Mouse (Mus musculus) spleen, postnatal 4 days (tissue): ENCODE measurements around the gene Gak.

ENCODE experiments used
- DNase-seq, 2 experiments: peaks; one replicate each; pipeline ENCODE4 v3.0.0; 2022; ENCODE audit warnings: low spot score in 2 of 2

The Gak gene

DNA sequence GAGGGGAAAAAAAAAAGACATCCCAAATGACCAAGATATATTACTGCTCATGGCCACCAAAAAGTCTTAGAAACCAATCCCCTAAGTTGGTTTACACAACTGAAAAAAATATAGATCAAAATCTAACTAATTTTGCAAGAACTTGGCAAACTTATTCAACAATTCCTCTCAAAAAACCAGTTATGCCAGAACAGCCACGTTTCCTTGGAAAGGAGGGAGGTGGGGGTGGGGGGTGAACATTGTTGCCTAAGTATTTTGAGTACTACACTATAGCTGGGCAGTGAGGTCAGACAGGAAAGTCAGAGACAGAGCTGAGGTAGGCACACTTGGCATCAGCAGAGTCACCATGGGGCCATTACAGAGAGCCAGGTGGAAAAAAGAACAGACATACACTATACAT is 29.6 kb downstream of the Gak start:
- DNase-seq = no peak

DNA sequence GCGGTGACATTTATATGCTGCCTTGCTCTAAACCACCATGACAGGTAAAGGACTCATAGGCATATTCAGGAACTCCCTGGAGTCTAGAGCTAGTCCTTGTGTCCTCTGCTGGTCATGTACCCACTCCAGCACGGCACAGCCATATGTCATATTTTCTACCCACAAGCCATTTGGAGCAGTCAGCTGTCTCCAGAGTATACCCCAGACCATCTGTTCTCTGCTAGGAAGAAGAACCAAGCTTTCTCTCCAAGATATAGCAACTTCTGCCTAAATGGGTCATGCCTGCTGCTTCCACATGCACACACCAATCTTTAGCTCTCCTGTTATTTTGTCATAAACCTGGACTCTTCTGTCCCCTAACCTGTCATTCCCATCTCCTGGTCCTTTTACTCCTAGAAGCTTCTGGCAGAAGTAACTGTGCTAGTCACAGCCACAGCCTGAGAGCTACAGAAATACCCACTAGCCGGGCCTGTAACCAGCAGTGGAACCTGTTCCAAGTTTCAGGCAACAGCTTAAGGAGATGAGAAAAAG is 48.1 kb downstream of the Gak start:
- DNase-seq = no peak

DNA sequence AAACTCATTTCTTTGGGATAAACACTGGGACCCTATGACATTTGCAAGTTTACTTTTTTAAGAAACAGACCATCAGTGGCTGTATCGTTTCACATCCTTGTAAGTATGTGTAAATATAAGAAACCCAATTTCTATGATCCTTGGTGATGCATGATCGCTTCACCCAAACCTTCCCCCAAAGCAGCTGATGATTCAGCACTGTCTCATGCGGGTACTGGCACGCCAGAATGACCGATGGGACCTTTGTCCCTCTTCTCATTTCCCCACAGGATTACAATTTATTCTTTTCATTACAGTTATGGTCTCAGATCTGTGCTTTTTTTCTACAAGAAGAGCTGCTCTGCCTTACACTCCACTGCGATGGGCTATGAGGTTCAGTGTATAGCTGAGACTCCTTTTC is 56.5 kb downstream of the Gak start:
- no peak for DNase-seq

DNA sequence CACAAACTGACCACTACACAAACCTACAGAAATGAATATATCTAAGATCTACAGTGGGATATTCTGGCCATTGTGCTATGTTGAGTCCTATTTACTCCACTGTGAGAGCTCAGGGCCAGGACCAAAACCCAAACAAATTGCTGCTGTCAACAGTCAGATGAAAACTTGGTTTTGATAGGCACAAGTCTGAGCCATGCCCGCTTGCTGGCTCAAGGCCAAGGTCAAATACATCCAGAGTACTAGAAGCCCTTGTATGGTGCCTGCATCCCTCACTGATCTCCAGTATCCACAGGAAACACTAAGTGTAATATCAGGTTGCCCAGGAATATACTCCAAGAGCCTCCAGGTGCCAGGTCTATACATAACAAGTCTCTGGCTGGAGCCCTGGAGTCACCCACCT is 58.6 kb downstream of the Gak start:
- no peak for DNase-seq

- DNase-seq = no peak
These were observed 62.5 kb downstream of the Gak start for GRCm38 (mm10) chr5:108567104-108567503.

DNA sequence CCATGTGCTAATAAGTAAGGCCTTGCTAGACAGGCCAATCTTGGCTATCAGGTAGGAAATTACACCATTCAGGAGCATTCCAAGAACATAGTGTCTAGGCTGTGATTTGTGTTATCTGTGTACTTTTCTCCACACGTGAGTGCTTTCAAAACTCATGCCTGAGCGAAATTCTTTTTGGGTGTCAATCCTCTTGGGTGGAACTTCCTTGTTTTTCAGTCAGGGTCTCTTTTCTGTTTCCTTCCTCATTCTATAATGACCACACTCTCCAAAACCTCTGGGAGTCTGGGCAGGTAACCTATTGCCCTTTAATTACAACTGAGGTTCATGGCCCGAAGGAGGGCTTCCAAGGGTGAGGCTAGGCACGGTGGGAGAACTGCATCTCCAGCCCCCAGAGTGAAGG is 63.0 kb downstream of the Gak start:
- no peak for DNase-seq

DNA sequence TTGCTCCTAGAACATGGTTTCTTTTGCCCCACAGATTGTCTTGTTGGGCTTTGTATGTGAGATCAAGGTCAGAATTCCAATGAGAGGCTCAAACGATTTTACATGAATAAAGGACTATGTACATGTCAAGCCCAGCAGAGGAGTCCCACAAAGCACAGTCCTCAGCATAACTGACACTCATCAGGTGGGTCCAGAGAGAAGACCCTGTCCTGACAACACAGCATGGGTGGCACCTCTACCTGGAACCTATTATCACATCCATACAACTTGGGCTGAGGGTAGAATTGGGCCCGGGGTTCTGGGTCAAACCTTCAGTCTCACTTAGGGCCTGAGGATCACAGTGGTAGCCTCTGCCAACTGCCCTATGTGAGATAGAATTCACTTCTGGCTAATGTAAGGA is 64.2 kb downstream of the Gak start:
- no peak for DNase-seq

- no peak for DNase-seq
These were observed 65.2 kb downstream of the Gak start for GRCm38 (mm10) chr5:108564346-108564745.

DNA sequence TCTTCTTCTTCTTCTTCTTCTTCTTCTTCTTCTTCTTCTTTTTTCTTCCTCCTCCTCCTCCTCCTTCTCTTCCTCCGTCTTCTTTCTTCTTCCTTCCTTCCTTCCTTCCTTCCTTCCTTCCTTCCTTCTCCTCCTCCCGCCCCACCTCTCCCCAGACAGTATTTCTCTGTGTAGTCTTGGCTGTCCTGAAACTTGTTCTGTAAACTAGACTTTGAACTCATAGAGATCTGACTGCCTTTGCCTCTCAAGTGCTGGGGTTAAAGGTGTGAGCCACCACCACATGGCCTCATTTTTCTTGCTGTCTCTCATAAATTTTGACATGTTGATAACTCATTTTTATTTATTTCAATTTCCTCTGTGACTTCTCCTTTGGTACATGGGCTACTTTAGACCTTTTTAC is 67.1 kb downstream of the Gak start:
- DNase-seq = no peak

GRCm38 (mm10) chr5:108556986-108557385 is 72.6 kb downstream of the Gak start:
- DNase-seq = no peak

- no peak for DNase-seq
These were observed 75.5 kb downstream of the Gak start for GRCm38 (mm10) chr5:108554041-108554440.

DNA sequence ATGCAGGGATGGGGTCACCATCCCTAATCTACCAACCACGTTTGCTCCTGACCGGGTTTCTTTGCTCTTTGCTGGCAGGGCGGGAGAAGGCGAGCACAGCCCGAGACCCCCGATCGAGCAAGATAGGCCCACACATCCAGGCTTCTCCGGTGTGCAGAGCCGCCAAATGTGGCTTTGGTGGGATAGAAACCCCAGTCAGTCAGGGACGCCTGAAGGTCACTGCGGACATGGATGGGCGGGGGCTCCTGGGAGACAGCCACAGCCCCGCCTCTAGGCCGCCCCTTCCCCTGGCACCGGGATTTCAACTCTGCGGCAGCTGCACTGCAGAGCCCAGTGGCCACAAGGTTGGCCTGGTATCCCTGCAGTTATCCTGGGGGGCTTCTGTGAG is 79.4 kb downstream of the Gak start:
- no peak for DNase-seq

GRCm38 (mm10) chr5:108549489-108550206 is 79.9 kb downstream of the Gak start, which contains the start of gene Cplx1:
Gene Cplx1 (minus strand): TSS chr5:108550024.
- DNase-seq = peak; percentile 25 to 68

DNA sequence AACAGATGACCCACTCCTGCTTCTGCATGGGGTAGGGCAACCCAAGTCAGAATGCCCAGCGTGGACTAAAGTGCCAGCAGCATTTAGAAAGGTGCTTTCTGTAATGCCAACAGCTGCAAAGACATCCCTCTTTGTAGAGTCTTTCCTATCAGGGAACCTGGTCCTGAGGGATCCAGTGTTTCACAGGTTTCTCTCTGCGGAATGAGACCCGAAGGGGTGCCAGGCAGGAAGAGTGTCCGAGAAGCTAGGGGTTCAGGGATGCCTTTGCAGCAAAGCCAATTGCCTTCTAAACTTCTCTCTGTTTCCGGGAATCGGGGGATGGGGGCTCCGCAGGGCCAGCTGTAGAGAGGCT is 80.4 kb downstream of the Gak start:
- no peak for DNase-seq

DNA sequence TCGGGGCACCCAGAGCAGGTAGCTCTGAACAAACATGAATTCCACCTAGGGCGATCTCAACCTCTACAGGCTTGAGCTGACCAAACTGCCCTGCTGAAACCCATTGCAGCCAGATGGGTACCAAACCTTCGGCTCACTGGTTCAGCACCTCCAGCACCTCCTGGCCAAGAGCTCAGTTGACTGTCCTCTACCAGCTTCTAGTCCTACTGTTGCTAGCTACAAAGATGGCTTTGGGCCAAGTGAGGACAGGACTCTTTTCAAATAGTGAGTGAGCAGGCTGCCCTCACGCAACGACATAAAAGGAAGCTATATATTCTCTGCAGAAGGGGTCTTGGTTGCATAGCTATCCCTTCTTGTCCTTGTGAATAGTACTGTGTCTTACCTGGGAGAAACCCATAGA is 81.9 kb downstream of the Gak start:
- DNase-seq = no peak

DNA sequence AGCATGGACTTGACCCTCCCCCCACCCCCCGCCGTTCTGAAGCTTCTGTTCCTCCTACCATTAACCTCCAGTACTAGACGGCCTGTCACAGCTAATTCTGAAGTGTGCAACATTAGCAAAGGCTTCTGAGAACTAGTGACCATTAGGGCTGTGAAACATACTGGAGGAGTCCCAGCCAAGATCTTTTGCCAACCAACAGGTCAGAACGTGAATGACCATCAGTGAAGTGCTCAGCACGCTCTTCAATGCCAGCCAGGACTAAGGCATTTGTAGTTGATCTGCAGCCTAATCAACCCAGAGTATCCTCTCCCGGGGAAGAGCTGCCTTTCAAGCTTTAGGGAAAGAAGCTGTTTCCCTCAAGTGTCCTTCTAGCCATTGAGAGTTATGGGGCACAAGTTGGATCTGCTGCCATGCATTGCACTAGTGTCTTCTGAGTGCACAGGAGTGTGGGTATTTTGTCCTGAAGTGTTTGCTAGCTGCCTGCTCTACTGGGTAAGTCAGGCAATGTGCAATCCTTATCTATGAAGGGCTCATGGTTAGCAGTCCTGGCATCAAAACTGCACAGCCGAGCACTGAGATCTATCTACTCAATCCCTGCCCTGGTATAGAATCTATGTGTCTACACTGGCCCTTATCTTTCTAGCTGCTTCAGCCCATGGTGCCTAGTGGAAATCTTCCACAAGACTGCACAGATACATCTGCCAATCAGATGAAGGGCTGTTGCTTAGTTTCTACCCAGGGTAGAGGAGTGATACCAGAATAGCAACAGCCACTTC is 85.9 kb downstream of the Gak start:
- no peak for DNase-seq

DNA sequence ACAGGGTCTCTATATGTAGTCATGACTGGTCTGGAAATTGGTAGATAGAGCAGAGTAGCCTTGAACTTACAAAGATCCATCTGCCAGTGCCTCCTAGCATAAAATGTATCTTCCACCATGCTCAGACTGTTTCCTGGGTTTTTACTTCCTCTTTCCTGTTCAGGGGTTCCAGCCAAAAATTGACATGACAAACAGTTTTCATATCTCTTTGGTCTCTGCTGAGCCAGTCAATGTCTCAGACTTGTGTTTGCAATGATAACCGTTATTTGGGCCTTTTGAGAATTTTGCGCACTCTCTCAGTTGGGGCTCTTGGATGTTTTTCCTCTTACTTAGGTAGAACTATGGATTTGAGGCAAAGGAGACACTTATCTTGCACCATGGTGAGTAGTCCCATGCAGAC is 95.4 kb downstream of the Gak start:
- DNase-seq = no peak

DNA sequence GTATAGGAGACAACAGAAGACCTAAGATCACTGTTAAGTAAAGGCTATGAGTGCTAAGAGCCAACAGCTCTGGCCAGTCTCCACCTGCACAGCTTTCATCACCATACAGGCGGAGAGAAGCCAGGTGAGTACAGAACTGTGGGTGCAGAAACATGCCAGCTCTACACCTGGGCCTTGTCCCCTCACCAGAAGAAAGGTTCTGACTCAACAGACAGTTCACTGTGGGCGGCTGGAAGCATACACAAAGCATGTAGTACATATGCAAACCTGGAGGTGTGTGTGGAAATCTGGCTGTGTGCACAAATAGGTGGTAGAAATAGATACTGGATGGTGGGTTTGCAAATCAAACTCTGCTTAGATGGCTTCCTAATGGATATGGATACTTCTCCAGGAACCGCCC is 107.0 kb downstream of the Gak start:
- no peak for DNase-seq

GRCm38 (mm10) chr5:108521896-108522295 is 107.7 kb downstream of the Gak start:
- no peak for DNase-seq

DNA sequence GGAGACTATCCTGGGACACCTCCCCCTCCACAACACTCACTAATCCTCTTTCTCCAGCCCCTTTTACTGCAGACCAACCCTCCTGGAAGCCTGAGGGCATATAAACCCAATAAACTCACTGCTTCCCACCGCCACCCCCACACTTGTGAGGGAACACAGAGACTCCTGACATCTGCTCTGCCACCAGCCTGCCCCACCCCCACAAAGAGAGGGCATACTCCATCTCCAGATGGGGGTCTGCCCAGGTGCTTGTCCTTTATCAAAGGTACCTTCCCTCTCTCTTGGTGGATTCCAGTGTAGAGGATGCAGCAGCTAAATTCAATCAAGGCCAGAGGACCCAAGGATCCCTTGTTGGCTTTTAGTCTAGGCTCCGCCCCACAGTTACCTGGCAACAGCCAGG is 108.5 kb downstream of the Gak start:
- no peak for DNase-seq

- DNase-seq = no peak
These were observed 109.4 kb downstream of the Gak start for GRCm38 (mm10) chr5:108520153-108520552.
